Comparison of ENCODE assay signal across 13 mouse cellular contexts in genomic region chr3:146413992-146414391, GRCm38 (mm10). TPM values are rescaled to one million over a fixed set of nuclear protein-coding genes. Genes with fewer than 3 reads are reported as not detected.
DNase-seq lines count a peak whose midpoint lies in the region; ATAC-seq lines count a peak whose summit lies in the region.
"Had no signal": no experiment of that assay in that cellular context is flagged by ENCODE, and none has a peak within 500 bp of the region (broad histone marks: within the 10 kb centered on the region; RNA-seq: fewer than 3 reads in every experiment).

No protein-coding gene starts in this region.

- ATAC-seq in frontal cortex, adult (ENCODE audit: low TSS enrichment) = peak; percentile 34; the same call in 1 of the 2 replicates
- ATAC-seq in kidney, embryonic 16.5 days (ENCODE audit: low FRiP score, low TSS enrichment) = no peak
- ATAC-seq in inflammation-experienced regulatory T-cells, adult 6 months = no peak
- ATAC-seq: hindbrain, postnatal 0 days had no signal

- no peaks in the 10 kb centered on the region for H3K4me1 ChIP-seq in kidney, embryonic 16.5 days (ENCODE audit: insufficient read depth, low read length)

- no peak overlapping the region for H3K9ac ChIP-seq in kidney, embryonic 16.5 days (replicated peaks; ENCODE audit: low read length)
- H3K9ac ChIP-seq: liver, embryonic 14.5 days had no signal

- peaks cover 4% of the 10 kb centered on the region for H3K36me3 ChIP-seq in kidney, embryonic 16.5 days (ENCODE audit: insufficient read depth, low read length)

- DNase-seq in frontal cortex, postnatal 14 days (ENCODE audit: low spot score in 2 of 2) = no peak
- peak; percentile 42 for DNase-seq in kidney, postnatal 10 days
- peak; percentile 61 for DNase-seq in cerebellum, adult 11 months
- peak; percentile 78 to 79 for DNase-seq in cerebellum, postnatal 25 days
- no peak for DNase-seq in adrenal gland, postnatal 36 days
- DNase-seq: layer of hippocampus, postnatal 36 days; left cerebral cortex, postnatal 4 days; lung, postnatal 10 days had no signal

- no peak overlapping the region for H3K4me2 ChIP-seq in kidney, embryonic 16.5 days (replicated peaks; ENCODE audit: low read depth, low read length)

- H3K27me3 ChIP-seq in kidney, embryonic 16.5 days (ENCODE audit: insufficient read depth, low read length) = no peaks in the 10 kb centered on the region

- no peaks in the 10 kb centered on the region for H3K9me3 ChIP-seq in kidney, embryonic 16.5 days (ENCODE audit: low read length)

- H3K27ac ChIP-seq in kidney, embryonic 16.5 days (ENCODE audit: low read length) = no peak overlapping the region
- H3K27ac ChIP-seq: hindbrain, postnatal 0 days; liver, embryonic 14.5 days had no signal

- WGBS in kidney, embryonic 16.5 days = 89% methylated on average over 4 of the region's 4 CpGs

- H3K4me3 ChIP-seq in kidney, embryonic 16.5 days (ENCODE audit: low read length) = no peak overlapping the region

RNA-seq across cellular contexts. Expression of gene Ssx2ip, which starts 9.6 kb away (rescaled TPM):
- polyA plus RNA-seq in kidney, embryonic 16.5 days (2015; fragmentation: Nextera tagmentation; extraction: Ambion mirVana) = 22.4 and 22.9 TPM in 2 replicates
- 1 to 10 TPM; 8.4 to 9.6 TPM for total RNA-seq in adrenal gland, postnatal 36 days (2021)
- 1 to 10 TPM in 2 of 3 experiments, under 1 TPM in 1; 0.91 to 1.3 (median 1.1) TPM for polyA plus RNA-seq in inflammation-experienced regulatory T-cells, adult 6 months (2017; shearing (Covaris generic))

RNA-seq across cellular contexts. Expression of gene Ctbs, which starts 35.6 kb away (rescaled TPM):
- polyA plus RNA-seq in kidney, embryonic 16.5 days (2015; fragmentation: Nextera tagmentation; extraction: Ambion mirVana) = 14.0 and 17.4 TPM in 2 replicates
- total RNA-seq in adrenal gland, postnatal 36 days (2021) = 10 to 100 TPM in 1 of 2 experiments, 1 to 10 TPM in 1; 8.1 to 12.3 TPM
- 10 to 100 TPM in 1 of 3 experiments, 1 to 10 TPM in 2; 5.9 to 10.2 (median 7.2) TPM for polyA plus RNA-seq in inflammation-experienced regulatory T-cells, adult 6 months (2017; shearing (Covaris generic))

Comparison
In these comparisons a context has a peak if more than half of its experiments do, and no peak if none do; other contexts are left out.
1. DNase-seq: peak in kidney, postnatal 10 days (single experiment), cerebellum, adult 11 months (single experiment) and cerebellum, postnatal 25 days (2 of 2); none in frontal cortex, postnatal 14 days (0 of 2) and adrenal gland, postnatal 36 days (0 of 2).